Mouse (Mus musculus) neural tube, embryonic 15.5 days (tissue): ENCODE measurements around the gene Mapk12. TPM values are rescaled to one million over a fixed set of nuclear protein-coding genes. Genes with fewer than 3 reads are reported as not detected.

Experiments
- ATAC-seq: fragments of 200-750 bp; cut with Nextera tagmentation; 2 replicates; pipeline ENCODE4 v1.8.0; 2017; ENCODE audit warnings: mild to moderate bottlenecking, moderate TSS enrichment, moderate library complexity; ENCODE audit not compliant: low FRiP score
- H3K27ac ChIP-seq: fragments of 300-500 bp; sonication (generic); replicated peaks from 2 replicates; pipeline ENCODE4 v1.5.1; 2015; ENCODE audit warnings: mild to moderate bottlenecking, inconsistent platforms
- H3K27me3 ChIP-seq: fragments of 300-500 bp; sonication (generic); replicated peaks from 2 replicates; pipeline ENCODE4 v1.6.1; 2015; ENCODE audit warnings: inconsistent platforms
- H3K36me3 ChIP-seq: fragments of 300-500 bp; sonication (generic); 2 replicates; pipeline ENCODE4 v1.6.1; 2015; ENCODE audit warnings: inconsistent platforms
- H3K4me1 ChIP-seq: fragments of 300-500 bp; sonication (generic); 2 replicates; pipeline ENCODE4 v1.6.1; 2015; ENCODE audit warnings: inconsistent platforms
- H3K4me2 ChIP-seq: fragments of 300-500 bp; sonication (generic); 2 replicates; pipeline ENCODE4 v1.6.1; 2015; ENCODE audit warnings: inconsistent platforms, mild to moderate bottlenecking, moderate library complexity
- H3K4me3 ChIP-seq: fragments of 300-500 bp; sonication (generic); replicated peaks from 2 replicates; pipeline ENCODE4 v1.5.1; 2015; ENCODE audit warnings: mild to moderate bottlenecking, inconsistent platforms
- H3K9ac ChIP-seq: fragments of 300-500 bp; sonication (generic); replicated peaks from 2 replicates; pipeline ENCODE4 v1.6.1; 2015; ENCODE audit warnings: mild to moderate bottlenecking, inconsistent platforms
- H3K9me3 ChIP-seq: fragments of 300-500 bp; sonication (generic); replicated peaks from 2 replicates; pipeline ENCODE4 v1.6.1; 2016; ENCODE audit warnings: inconsistent platforms
- WGBS: fragments of 180-500 bp; shearing (Covaris S2); methylation state at CpG from one replicate; pipeline ENCODE4 v1.1.7; 2015; ENCODE audit warnings: mixed read lengths; 5-methylcytosine and 5-hydroxymethylcytosine counted together
- microRNA-seq: library from miRNA; unstranded; fragments of <30 nt; microRNA quantifications from one replicate; pipeline ENCODE4, GENCODE M21; 2017
- polyA plus RNA-seq: library from polyadenylated mRNA; unstranded; fragments of >200 nt; fragmentation: Nextera tagmentation; extraction: Ambion mirVana; gene quantifications from 2 replicates; pipeline ENCODE4 v1.2.1, GENCODE M21; 2015

Gene Mapk12
- polyA plus RNA-seq, 1 experiment from 2014 or later, result 5.2 TPM

DNA sequence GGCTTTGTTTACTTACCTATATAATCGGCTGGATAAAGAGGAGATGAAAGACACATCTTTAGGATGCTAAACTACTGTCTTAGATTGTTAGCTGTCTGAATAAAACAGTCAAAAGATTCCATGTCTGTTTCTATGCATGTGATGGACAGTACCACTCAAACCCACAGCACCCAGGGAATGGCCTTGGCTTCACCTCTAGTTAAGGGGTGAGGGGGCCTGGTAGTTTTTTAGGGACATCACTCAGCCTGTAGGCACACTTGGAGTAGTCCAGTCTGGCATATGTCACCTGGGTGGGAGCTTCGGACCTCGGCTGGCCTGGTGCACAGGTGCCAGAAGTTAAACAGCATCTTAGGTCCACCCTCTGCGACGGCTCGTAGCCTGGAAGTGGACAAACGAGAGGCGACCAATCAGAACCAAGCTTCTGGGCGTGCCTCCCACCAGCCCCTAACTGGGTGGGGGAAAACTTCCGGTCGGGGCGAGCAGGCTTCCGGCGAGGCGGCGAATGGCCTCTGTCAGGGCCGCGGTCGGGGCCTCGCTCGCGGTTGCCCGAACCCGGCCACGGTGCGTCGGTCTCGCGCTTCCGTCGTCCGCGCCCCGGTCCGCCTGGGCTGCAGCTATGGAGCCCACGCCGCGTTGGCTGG, 51.8 kb downstream of the Mapk12 start, which contains the start of gene Selenoo:
Selenoo (plus strand) TSS at position 478 of the 641 bp plus-strand sequence.
- Histone ChIP-seq H3K9me3 (no peaks in the 10 kb centered on the region), H3K9ac (peak within 1 kb of the TSS; percentile 97), H3K4me3 (peak within 1 kb of the TSS; percentile 99), H3K36me3 (peaks cover 57% of the 10 kb centered on the region), H3K4me2 (peak within 1 kb of the TSS; percentile 97), H3K27me3 (no peaks in the 10 kb centered on the region), H3K27ac (peak within 1 kb of the TSS; percentile 84), H3K4me1 (peaks cover 31% of the 10 kb centered on the region)
- ATAC-seq, result peak; percentile 93
- WGBS, result 2% methylated on average over 38 of the region's 38 CpGs

DNA sequence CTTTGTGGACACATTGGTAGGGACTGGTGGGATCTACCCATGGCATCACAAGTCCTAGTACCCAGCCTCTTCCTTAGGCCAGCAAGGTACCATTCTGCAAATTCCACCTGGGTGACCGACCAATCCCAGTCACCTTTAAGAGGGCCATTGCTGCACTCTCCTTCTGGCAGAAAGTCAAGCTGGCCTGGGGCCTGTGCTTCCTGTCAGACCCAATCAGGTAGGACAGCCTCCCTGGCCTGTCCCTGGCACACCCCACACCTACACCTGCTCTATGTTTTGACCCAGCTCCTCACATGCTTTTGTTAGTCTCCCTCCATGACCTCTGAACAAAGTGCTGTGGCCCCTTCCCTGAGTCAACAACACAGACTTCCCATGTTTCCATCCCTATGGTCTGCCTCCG, 55.7 kb downstream of the Mapk12 start:
- H3K4me2 ChIP-seq, result no peak overlapping the region
- 96% methylated on average over 2 of the region's 2 CpGs for WGBS
- no peak overlapping the region for H3K9ac ChIP-seq
- no peak overlapping the region for H3K4me3 ChIP-seq
- H3K27me3 ChIP-seq, result no peaks in the 10 kb centered on the region
- no peak overlapping the region for H3K27ac ChIP-seq
- peaks cover 13% of the 10 kb centered on the region for H3K4me1 ChIP-seq
- H3K36me3 ChIP-seq, result peaks cover 66% of the 10 kb centered on the region
- H3K9me3 ChIP-seq, result no peaks in the 10 kb centered on the region
- ATAC-seq, result no peak

- H3K4me3 ChIP-seq, result no peak overlapping the region
- peaks cover 69% of the 10 kb centered on the region for H3K36me3 ChIP-seq
- ATAC-seq, result no peak
- H3K4me1 ChIP-seq, result peaks cover 10% of the 10 kb centered on the region
- 93% methylated on average over 1 of the region's 1 CpGs for WGBS
- no peak overlapping the region for H3K27ac ChIP-seq
- no peaks in the 10 kb centered on the region for H3K9me3 ChIP-seq
- no peak overlapping the region for H3K9ac ChIP-seq
- no peak overlapping the region for H3K4me2 ChIP-seq
- H3K27me3 ChIP-seq, result no peaks in the 10 kb centered on the region
Measured at GRCm38 (mm10) chr15:89083906-89084305, 56.6 kb downstream of the Mapk12 start.

Small RNAs within 50 kb of the gene (microRNA-seq; reads per million reads assigned to microRNA genes)
- gene Mir6958 (3.3 reads per million, percentile 12 among the genes with 10 or more reads in this experiment), gene Mir7118 (not detected)

Other genes starting within 250 kb of the Mapk12 start
- 0.13 and 0.17 TPM in 2 replicates for gene Ttll8, start 186.3 kb downstream of the Mapk12 start, polyA plus RNA-seq
- gene Mlc1, start 161.7 kb downstream of the Mapk12 start, polyA plus RNA-seq, result 20.4 and 21.4 TPM in 2 replicates
- gene Mov10l1, start 157.8 kb downstream of the Mapk12 start, polyA plus RNA-seq, result not detected in 2 replicates
- gene Panx2, start 81.0 kb downstream of the Mapk12 start, polyA plus RNA-seq, result 8.7 and 10.1 TPM in 2 replicates
- 38.2 and 44.9 TPM in 2 replicates for gene Trabd, start 65.6 kb downstream of the Mapk12 start, polyA plus RNA-seq
- gene Selenoo, start 51.6 kb downstream of the Mapk12 start, polyA plus RNA-seq, result 16.9 and 19.7 TPM in 2 replicates
- gene Tubgcp6, start 17.6 kb downstream of the Mapk12 start, polyA plus RNA-seq, result 14.4 and 14.8 TPM in 2 replicates
- gene Hdac10, start 12.0 kb downstream of the Mapk12 start, polyA plus RNA-seq, result 25.1 and 31.9 TPM in 2 replicates
- 22.5 and 27.5 TPM in 2 replicates for gene Mapk11, start 8.9 kb upstream of the Mapk12 start, polyA plus RNA-seq
- 69.4 and 72.3 TPM in 2 replicates for gene Plxnb2, start 40.1 kb upstream of the Mapk12 start, polyA plus RNA-seq
- 77.2 and 91.0 TPM in 2 replicates for gene Dennd6b, start 55.8 kb upstream of the Mapk12 start, polyA plus RNA-seq
- gene Ppp6r2, start 70.8 kb upstream of the Mapk12 start, polyA plus RNA-seq, result 62.8 and 67.7 TPM in 2 replicates
- gene Sbf1, start 174.6 kb upstream of the Mapk12 start, polyA plus RNA-seq, result 90.5 and 94.8 TPM in 2 replicates
- 0.14 TPM in 1 of 2 replicates, not detected in the other for gene Adm2, start 182.0 kb upstream of the Mapk12 start, polyA plus RNA-seq
- gene Miox, start 193.7 kb upstream of the Mapk12 start, polyA plus RNA-seq, result not detected in 2 replicates
- 30.6 and 33.7 TPM in 2 replicates for gene Lmf2, start 215.0 kb upstream of the Mapk12 start, polyA plus RNA-seq
- gene Ncaph2, start 215.0 kb upstream of the Mapk12 start, polyA plus RNA-seq, result 105 and 111 TPM in 2 replicates
- 15.6 and 17.9 TPM in 2 replicates for gene Sco2, start 233.1 kb upstream of the Mapk12 start, polyA plus RNA-seq
- gene Tymp, start 236.3 kb upstream of the Mapk12 start, polyA plus RNA-seq, result 2.1 and 2.6 TPM in 2 replicates
- gene Odf3b, start 238.6 kb upstream of the Mapk12 start, polyA plus RNA-seq, result 2.4 and 2.9 TPM in 2 replicates
- 0.05 and 0.06 TPM in 2 replicates for gene Klhdc7b, start 244.2 kb upstream of the Mapk12 start, polyA plus RNA-seq